Mouse (Mus musculus) cerebellum, adult 18-20 months (tissue): ENCODE data around the gene Gm2244.
"Not testable (repeated sequence)": the region's sequence is repeated elsewhere in the genome, so short reads cannot be mapped to it uniquely, and the experiment has no call there.

Experiments
- DNase-seq, 2 experiments: peaks; one replicate each; pipeline ENCODE4 v3.0.0; 2021

The Gm2244 gene

DNA sequence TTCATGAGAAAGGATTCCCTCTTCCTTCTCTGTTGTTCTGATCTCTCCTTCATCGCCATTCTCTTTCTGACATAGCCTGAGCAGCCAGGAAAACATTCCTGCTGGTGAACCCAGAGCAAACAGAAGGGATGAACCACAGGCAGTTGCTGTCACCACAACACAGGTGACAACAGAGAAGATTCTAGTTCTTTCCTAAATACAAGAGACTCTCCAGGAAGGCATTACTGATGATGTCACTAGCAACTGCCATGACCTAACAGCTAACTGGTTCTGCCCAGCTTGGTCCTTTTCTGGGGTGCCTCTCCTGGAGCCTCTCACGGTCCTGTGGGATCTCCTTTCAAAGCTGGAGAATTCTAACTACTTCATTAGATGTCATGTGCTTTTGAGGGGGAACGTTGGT lies at the start of gene Gm2244:
TSS of gene Gm2244 (minus strand) at position 101 of the 400 bp plus-strand sequence.
- not testable (repeated sequence) for DNase-seq

DNA sequence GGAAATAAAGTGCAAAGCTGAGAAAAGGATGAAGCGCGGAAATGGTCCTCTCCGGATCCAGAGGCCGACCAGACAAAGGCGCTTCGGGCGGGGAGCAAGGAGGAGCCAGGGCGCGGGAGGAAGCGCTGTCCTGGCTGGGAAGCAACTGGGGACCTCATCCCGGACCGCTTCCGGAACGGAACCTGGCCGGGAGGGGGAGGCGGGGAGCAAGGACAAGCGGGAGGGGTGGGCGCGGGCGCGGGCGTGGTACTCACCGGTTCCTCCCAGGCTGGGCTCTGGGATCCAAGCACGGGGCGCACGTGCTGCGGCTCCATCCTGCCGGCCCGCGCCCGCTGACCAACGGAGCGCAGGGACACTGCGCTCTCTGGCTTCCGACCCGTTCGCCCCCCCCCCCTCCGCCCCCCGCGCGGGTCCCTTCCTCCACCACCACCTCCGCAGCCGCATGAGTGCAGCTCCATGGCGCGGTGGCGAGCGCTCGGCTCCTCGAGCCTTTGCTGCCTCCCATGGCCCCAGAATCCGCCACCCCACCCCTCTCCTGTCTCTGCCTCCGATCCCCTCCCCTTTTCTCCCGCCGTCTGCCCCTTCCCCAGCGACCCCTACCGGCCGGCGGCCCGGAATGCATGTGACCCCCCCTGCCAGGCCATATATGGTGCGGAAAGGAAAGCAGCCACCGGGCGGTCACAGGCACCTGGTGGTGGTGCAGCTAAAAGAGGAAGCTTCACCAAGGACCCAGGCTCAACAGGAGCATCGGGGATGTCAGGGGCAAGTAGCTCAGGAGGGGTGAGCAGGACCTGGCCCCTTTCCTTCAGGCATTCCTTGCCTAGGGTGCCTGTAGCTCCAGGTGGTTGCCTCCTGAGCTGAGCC lies 35.3 kb upstream of the Gm2244 start, which contains the start of gene Gm2237:
TSS of gene Gm2237 (minus strand) at position 332 of the 864 bp plus-strand sequence.
- peak in 1 of 2 experiments; percentile 6 for DNase-seq
